Mouse (Mus musculus) monocyte, adult 5-6 weeks (primary cell): ENCODE results near the gene Cryba2. TPM values are rescaled to one million over a fixed set of nuclear protein-coding genes. Genes with fewer than 3 reads are reported as not detected.

Source experiments
- ATAC-seq: fragments of 153-309, 156-312 bp; replicated peaks from 2 replicates; pipeline ENCODE4 v1.8.0; 2017; ENCODE audit warnings: mild to moderate bottlenecking; ENCODE audit not compliant: low TSS enrichment, insufficient number of reproducible peaks, severe bottlenecking, poor library complexity, low FRiP score
- total RNA-seq: library from RNA; stranded (forward); fragments of 200-1000, 200-491, 200-594 nt; gene quantifications from 3 replicates; pipeline ENCODE4 v1.2.3, GENCODE M21; 2017

Cryba2 gene
- total RNA-seq, 1 experiment from 2014 or later = not detected

DNA sequence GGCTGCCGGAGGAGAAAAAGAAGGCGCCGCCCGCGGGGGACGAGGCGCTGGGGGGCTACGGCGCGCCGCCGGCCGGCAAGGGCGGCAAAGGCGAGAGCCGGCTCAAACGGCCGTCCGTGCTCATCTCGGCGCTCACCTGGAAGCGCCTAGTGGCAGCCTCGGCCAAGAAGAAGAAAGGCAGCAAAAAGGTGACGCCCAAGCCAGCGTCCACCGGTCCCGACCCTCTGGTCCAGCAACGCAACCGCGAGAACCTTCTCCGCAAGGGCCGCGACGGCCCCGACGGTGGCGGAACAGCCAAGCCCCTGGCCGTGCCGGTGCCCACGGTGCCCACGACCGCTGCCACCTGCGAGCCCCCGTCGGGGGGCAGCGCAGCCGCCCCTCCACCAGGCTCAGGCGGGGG, 37.8 kb downstream of the Cryba2 start:
- no peak for ATAC-seq

DNA sequence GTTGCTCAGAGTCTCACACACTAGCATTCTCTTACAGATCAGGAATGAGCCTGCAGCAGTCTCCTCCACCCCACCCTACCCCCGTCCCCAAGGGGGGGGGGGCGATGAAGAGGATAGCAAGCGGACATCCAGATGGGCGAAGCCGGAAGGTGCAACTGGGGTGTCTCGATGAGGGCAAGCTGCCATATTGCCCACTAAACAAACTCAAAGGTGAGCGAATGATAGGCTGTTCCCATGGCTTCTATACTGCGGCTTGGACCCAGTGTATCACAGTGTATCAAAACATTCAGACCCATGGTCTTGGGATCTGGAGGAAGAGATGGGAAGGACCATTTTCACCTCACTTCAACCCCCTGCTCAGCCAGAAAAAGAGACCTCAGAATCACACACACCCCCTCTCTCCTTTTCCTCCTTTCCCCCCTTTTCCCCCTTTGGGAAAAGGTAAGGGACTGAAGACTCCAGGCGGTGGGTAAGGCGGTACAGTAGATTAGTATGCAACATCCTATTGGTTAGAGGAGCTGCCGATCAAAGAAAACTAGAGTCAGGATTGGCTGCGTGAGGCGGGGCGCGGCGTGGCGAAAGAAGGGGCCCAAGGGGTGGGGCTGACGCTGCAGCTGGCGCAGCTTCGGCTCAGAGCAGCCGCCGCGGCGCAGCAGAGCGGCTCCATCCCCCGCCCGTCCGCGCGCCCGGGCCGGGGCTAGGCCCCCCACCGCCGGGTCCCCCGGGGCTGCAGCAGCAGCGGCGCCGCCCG, 38.5 kb downstream of the Cryba2 start, which contains the start of gene Cdk5r2:
Gene Cdk5r2, plus strand, starts transcription at position 629 of the 751 bp plus-strand sequence.
- ATAC-seq = no peak

DNA sequence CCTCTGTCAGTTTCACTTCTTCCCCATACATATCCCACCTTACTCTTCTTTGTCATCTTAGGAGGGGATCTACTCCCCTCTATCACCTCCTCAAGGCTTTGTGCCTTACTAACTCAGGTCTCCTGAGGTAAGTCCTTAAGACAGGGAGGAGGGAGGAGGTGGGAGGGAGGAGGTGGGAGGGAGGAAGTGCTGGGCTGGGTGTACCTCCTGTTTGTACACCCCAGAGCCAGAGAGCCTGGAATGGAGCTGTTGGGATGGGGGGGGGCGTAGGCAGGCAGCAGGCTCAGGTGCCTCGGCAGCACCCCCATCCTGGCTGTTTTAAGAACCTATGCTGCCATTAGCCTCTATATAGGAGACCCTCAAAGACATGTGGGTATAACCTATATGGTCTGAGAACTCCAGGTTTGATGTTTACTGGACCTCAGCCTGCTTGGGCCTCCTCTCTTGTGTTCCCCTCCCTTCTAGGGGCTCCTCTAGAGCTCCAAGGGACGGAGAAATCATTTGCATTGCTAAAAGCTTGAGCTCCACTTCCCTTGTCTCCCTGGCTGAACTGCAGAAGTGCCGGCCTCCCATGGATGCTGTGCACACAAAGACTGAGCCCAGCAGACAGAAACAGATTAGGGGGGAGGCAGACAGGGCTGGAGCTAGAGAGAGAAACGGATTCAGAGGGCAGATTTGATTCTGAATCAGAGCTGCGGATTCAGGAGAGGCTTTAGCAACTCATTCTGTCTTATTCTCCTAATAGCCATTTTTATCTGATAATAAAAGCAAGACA, 41.8 kb downstream of the Cryba2 start:
- no peak for ATAC-seq

DNA sequence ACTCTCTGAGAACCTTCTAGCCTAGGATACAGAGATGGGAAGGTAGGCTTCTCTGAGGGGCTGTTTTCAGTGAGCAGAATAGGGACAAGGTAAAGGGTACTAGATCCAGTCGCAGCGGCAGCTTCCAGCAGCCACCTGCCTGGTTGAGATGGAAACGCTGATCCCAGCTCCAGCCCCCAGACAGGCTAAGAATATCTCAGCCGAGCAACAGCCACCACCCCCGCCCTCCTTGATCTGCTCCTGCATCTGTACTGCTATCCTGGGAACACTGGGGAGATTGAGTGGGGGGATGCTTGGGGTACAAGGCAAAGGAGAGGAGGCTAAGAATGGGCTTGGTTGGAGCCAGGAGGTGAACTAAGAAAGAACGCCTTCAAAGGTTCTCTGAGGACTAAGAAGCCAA, 42.7 kb downstream of the Cryba2 start:
- no peak for ATAC-seq

DNA sequence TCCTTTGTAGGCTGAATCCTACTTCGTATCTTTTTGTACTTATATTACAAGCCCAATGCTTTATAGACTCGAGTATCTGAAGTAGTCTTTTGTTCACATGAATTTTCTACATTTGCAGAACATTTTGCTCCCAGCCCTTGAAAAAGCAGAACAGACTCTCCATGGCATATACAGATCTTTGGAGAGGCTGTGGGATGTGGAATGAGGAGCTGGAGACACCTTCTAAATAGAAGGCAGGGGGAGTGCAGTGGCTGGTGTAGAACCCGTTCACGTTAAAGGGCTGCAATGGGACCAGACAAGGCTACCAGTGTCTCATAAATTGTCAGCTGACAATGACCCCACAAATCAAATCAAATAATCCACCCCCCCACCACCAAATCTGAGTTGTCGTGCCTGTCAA, 44.0 kb downstream of the Cryba2 start:
- ATAC-seq = no peak

DNA sequence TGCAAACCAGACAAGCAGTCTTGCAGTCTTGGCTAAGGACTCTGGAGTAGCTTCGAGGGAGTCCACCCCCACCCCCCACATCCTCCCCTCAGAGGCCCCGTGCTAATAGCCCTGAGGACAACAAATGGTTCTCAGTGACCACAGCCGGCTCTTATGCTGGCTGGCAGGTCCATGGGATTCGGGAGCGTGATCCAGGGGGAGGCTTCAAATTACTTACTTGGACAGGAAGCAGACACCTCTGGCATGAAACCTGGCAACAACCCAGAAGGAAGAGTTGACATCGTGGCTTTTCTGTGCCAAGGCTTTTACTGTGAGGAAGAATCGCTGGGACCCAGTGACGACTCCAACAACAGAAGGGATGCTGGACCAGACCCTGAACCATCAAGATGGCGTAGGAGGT, 46.6 kb downstream of the Cryba2 start:
- ATAC-seq = no peak

DNA sequence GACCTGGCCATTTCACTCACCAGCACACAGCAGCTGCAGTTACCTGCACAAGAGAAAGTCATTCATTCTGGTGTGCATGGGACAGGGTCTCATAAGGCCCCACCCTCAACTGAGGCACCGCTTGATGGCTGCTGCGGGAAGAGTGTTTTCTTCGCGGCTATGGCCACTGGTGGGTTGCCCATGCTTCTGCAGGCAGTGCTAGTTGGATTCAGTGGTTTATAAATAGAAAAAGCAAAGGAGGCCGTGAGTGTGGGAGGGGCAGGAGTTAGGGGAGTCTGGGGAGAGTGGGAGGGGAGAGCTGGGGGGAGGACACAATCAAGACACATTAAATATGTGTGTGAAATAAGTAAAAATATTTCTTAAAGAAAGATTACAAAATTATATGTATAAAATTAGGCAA, 49.9 kb downstream of the Cryba2 start:
- ATAC-seq = no peak

Other genes starting within 250 kb of the Cryba2 start
- gene Ttll4, start 231.4 kb downstream of the Cryba2 start, total RNA-seq = 13.3 to 25.8 TPM (median 21.5 TPM) in 3 replicates
- gene Cyp27a1, start 179.6 kb downstream of the Cryba2 start, total RNA-seq = 52.0 to 91.2 TPM (median 90.6 TPM) in 3 replicates
- not detected in 3 replicates for gene Prkag3, start 143.9 kb downstream of the Cryba2 start, total RNA-seq
- 0.87 to 2.2 TPM (median 0.96 TPM) in 3 replicates for gene Wnt6, start 121.3 kb downstream of the Cryba2 start, total RNA-seq
- gene Wnt10a, start 101.6 kb downstream of the Cryba2 start, total RNA-seq = not detected in 3 replicates
- gene Cdk5r2, start 38.2 kb downstream of the Cryba2 start, total RNA-seq = not detected in 3 replicates
- not detected in 3 replicates for gene Fev, start 7.7 kb downstream of the Cryba2 start, total RNA-seq
- not detected in 3 replicates for gene Cfap65, start 42.5 kb upstream of the Cryba2 start, total RNA-seq
- not detected in 3 replicates for gene Ihh, start 58.5 kb upstream of the Cryba2 start, total RNA-seq
- gene Nhej1, start 232.1 kb upstream of the Cryba2 start, total RNA-seq = 4.9 to 13.4 TPM (median 7.4 TPM) in 3 replicates
- not detected in 3 replicates for gene Slc23a3, start 240.7 kb upstream of the Cryba2 start, total RNA-seq
- gene Cnppd1, start 249.6 kb upstream of the Cryba2 start, total RNA-seq = 82.6 to 107 TPM (median 99.6 TPM) in 3 replicates
- gene Retreg2, start 249.6 kb upstream of the Cryba2 start, total RNA-seq = 24.7 to 70.3 TPM (median 47.7 TPM) in 3 replicates